In the genomic region with DNA sequence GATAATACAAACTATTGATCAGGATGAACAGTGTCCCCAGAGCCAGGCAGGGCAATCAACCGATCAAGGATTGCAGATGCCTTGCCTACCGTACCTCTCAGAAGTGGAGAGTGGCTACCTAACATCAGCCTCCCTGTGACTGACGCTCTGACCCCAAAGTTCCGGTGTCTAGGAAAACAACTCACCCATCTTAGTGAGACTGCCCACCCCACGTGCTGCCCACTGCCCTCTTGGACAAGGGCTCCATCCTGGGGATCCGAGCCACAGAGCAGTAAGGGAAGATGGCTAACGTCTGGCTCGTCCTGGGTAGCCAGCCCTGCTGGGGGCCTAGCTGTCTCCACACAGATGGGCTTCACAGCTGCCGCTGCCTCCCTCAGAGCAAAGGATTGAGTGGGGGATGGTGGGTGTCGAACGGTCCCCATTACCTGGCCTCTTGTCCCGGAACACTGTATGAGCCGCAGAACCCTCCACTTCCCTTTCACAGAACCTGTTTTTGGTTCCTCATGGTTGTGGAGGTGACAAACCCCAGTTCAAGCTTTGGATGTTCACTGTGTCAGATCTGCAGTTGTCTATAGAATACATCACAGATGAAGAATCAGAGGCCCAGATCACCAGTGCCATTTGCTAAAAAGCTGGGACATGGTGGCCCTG, we compare ENCODE assay signal across 20 mouse cellular contexts. TPM values are rescaled to one million over a fixed set of nuclear protein-coding genes. Genes with fewer than 3 reads are reported as not detected.
A peak's percentile ranks its signal among the peaks of the same experiment; 100 is the strongest.
DNase-seq lines count a peak whose midpoint lies in the region; ATAC-seq and TF ChIP-seq lines count a peak whose summit lies in the region.
"Had no signal": no experiment of that assay in that cellular context is flagged by ENCODE, and none has a peak within 500 bp of the region (broad histone marks: within the 10 kb centered on the region; RNA-seq: fewer than 3 reads in every experiment).

No protein-coding gene starts in this region.

- no peak overlapping the region for H3K4me3 ChIP-seq in forebrain, embryonic 14.5 days (ENCODE audit: low read depth, low read length)
- no peak overlapping the region for H3K4me3 ChIP-seq in forebrain, embryonic 11.5 days (ENCODE audit: low read depth, low read length)
- H3K4me3 ChIP-seq in lung, embryonic 14.5 days (ENCODE audit: low read depth, low read length), result no peak overlapping the region
- no peak overlapping the region for H3K4me3 ChIP-seq in CH12.LX (replicated peaks in 1 of 3; ENCODE audit: low read depth in 2 of 3, low read length in 2 of 3, poor library complexity in 1 of 3)
- 0 out of 2 replicates have a peak overlapping the region, but pooled peaks have one; percentile 9 for H3K4me3 ChIP-seq in embryonic facial prominence, embryonic 10.5 days
- H3K4me3 ChIP-seq: heart, adult 2 months; hindbrain, embryonic 15.5 days; midbrain, embryonic 15.5 days had no signal

- no peak overlapping the region for H3K4me2 ChIP-seq in forebrain, embryonic 14.5 days (ENCODE audit: low read length)
- H3K4me2 ChIP-seq in forebrain, embryonic 11.5 days (ENCODE audit: low read depth, low read length, severe bottlenecking), result no peak overlapping the region
- no peak overlapping the region for H3K4me2 ChIP-seq in lung, embryonic 14.5 days
- H3K4me2 ChIP-seq in CH12.LX (ENCODE audit: insufficient read depth, low read depth, poor library complexity, severe bottlenecking), result no peak overlapping the region
- H3K4me2 ChIP-seq: hindbrain, embryonic 15.5 days; midbrain, embryonic 15.5 days had no signal

- no peak for TF ChIP-seq RAD21 in CH12.LX (IDR thresholded peaks at IDR 0.05; ENCODE audit: low read depth, low read length)

- H3K9me3 ChIP-seq in forebrain, embryonic 14.5 days (replicated peaks; ENCODE audit: control insufficient read depth, low read length), result no peaks in the 10 kb centered on the region
- no peaks in the 10 kb centered on the region for H3K9me3 ChIP-seq in forebrain, embryonic 11.5 days (ENCODE audit: control insufficient read depth, low read length)
- no peaks in the 10 kb centered on the region for H3K9me3 ChIP-seq in lung, embryonic 14.5 days (ENCODE audit: low read depth, low read length)
- no peaks in the 10 kb centered on the region for H3K9me3 ChIP-seq in CH12.LX (replicated peaks; ENCODE audit: low read length)
- no peaks in the 10 kb centered on the region for H3K9me3 ChIP-seq in embryonic facial prominence, embryonic 10.5 days
- H3K9me3 ChIP-seq: hindbrain, embryonic 15.5 days; midbrain, embryonic 15.5 days had no signal

- 69% methylated on average over 13 of the region's 13 CpGs for WGBS in forebrain, embryonic 14.5 days
- WGBS in forebrain, embryonic 11.5 days, result 74% methylated on average over 13 of the region's 13 CpGs
- 64% methylated on average over 13 of the region's 13 CpGs for WGBS in lung, embryonic 14.5 days
- 69% methylated on average over 13 of the region's 13 CpGs for WGBS in embryonic facial prominence, embryonic 10.5 days

- in situ Hi-C loops in CH12.LX (cut with MboI; ENCODE audit: low pct_ligation_motif_present, low pct_unique_long_range_greater_than_20kb, low sequenced_read_pairs), result loop anchor here (5.0 kb wide), 2 partner anchors 37 to 242 kb away; no protein-coding TSS in a partner anchor

- no peak for TF ChIP-seq CTCF in lung, embryonic 14.5 days (IDR thresholded peaks at IDR 0.05; ENCODE audit: low read depth)
- TF ChIP-seq CTCF in CH12.LX (conservative IDR thresholded peaks at IDR 0.05 in 1 of 2, IDR thresholded peaks at IDR 0.05 in 1 of 2; ENCODE audit: low read depth in 2 of 2, low read length in 2 of 2), result no peak

- no peak for TF ChIP-seq POLR2A in CH12.LX (IDR thresholded peaks at IDR 0.05; ENCODE audit: low read depth, low read length)

- peaks cover 27% of the 10 kb centered on the region; the same call in 1 of the 2 replicates for H3K4me1 ChIP-seq in forebrain, embryonic 14.5 days (ENCODE audit: control insufficient read depth, insufficient read depth, low read length)
- H3K4me1 ChIP-seq in forebrain, embryonic 11.5 days (replicated peaks; ENCODE audit: control insufficient read depth, insufficient read depth, low read length), result peaks cover 14% of the 10 kb centered on the region
- H3K4me1 ChIP-seq in lung, embryonic 14.5 days (ENCODE audit: insufficient read depth), result peaks cover 27% of the 10 kb centered on the region
- peaks cover 5 to 48% of the 10 kb centered on the region in 2 experiments for H3K4me1 ChIP-seq in CH12.LX (ENCODE audit: control insufficient read depth in 1 of 2, insufficient read depth in 2 of 2)
- peaks cover 50% of the 10 kb centered on the region for H3K4me1 ChIP-seq in embryonic facial prominence, embryonic 10.5 days

- H3K36me3 ChIP-seq in forebrain, embryonic 14.5 days (ENCODE audit: control insufficient read depth, insufficient read depth, low read length), result no peaks in the 10 kb centered on the region
- H3K36me3 ChIP-seq in forebrain, embryonic 11.5 days (ENCODE audit: control insufficient read depth, insufficient read depth, low read length), result no peaks in the 10 kb centered on the region
- H3K36me3 ChIP-seq in lung, embryonic 14.5 days (ENCODE audit: insufficient read depth), result peaks cover 13% of the 10 kb centered on the region; the same call in 1 of the 2 replicates
- no peaks in the 10 kb centered on the region for H3K36me3 ChIP-seq in CH12.LX (replicated peaks in 1 of 2; ENCODE audit: control insufficient read depth in 1 of 2, insufficient read depth in 1 of 2, low read length in 1 of 2)
- no peaks in the 10 kb centered on the region for H3K36me3 ChIP-seq in embryonic facial prominence, embryonic 10.5 days (replicated peaks)
- H3K36me3 ChIP-seq: hindbrain, embryonic 15.5 days; midbrain, embryonic 15.5 days had no signal

- no peak overlapping the region for H3K27ac ChIP-seq in forebrain, embryonic 14.5 days (ENCODE audit: low read depth, low read length)
- no peak overlapping the region for H3K27ac ChIP-seq in forebrain, embryonic 11.5 days (ENCODE audit: low read depth, low read length)
- H3K27ac ChIP-seq in lung, embryonic 14.5 days (ENCODE audit: low read depth), result peak overlapping the region; percentile 86; the same call in 1 of the 2 replicates
- H3K27ac ChIP-seq in CH12.LX (ENCODE audit: insufficient read depth, low read depth), result no peak overlapping the region
- peak overlapping the region; percentile 14; the same call in 1 of the 2 replicates for H3K27ac ChIP-seq in embryonic facial prominence, embryonic 10.5 days (replicated peaks)
- H3K27ac ChIP-seq: hindbrain, embryonic 15.5 days; liver, embryonic 14.5 days; midbrain, embryonic 15.5 days had no signal

- 0 out of 2 replicates have a peak overlapping the region, but pooled peaks have one; percentile 30 for H3K9ac ChIP-seq in forebrain, embryonic 14.5 days (ENCODE audit: low read length)
- H3K9ac ChIP-seq in forebrain, embryonic 11.5 days (ENCODE audit: low read length), result no peak overlapping the region
- no peak overlapping the region for H3K9ac ChIP-seq in lung, embryonic 14.5 days
- H3K9ac ChIP-seq in CH12.LX (ENCODE audit: insufficient read depth, low read depth), result no peak overlapping the region
- H3K9ac ChIP-seq: hindbrain, embryonic 15.5 days; liver, embryonic 14.5 days; midbrain, embryonic 15.5 days had no signal

- no peaks in the 10 kb centered on the region for H3K79me2 ChIP-seq in CH12.LX (replicated peaks; ENCODE audit: control insufficient read depth, extremely low read depth, insufficient read depth, poor library complexity, severe bottlenecking)

- peak; percentile 61 for TF ChIP-seq EP300 in CH12.LX (IDR thresholded peaks at IDR 0.05; ENCODE audit: low read length)

- ATAC-seq in forebrain, embryonic 14.5 days, result no peak
- no peak for ATAC-seq in forebrain, embryonic 11.5 days (replicated peaks; ENCODE audit: low FRiP score)
- ATAC-seq in lung, embryonic 14.5 days (ENCODE audit: insufficient read depth), result no peak
- no peak for ATAC-seq in CD4-positive, CD25-positive, alpha-beta regulatory T cell, adult 4 months
- ATAC-seq: midbrain, embryonic 15.5 days; Patski had no signal

- dilution Hi-C loops in CH12.LX (cut with MboI; ENCODE audit: extremely low pct_ligation_motif_present, extremely low pct_unique_long_range_greater_than_20kb, low sequenced_read_pairs), result no loop called here

- no peak for DNase-seq in forebrain, embryonic 14.5 days (ENCODE audit: low spot score)
- DNase-seq in forebrain, embryonic 11.5 days (ENCODE audit: low spot score), result no peak
- DNase-seq in lung, embryonic 14.5 days, result no peak
- DNase-seq in lung, postnatal 4 days, result no peak
- DNase-seq in CH12.LX (ENCODE audit: extremely low read depth), result peak; percentile 64
- no peak for DNase-seq in embryonic facial prominence, embryonic 10.5 days (ENCODE audit: low spot score)
- no peak for DNase-seq in Muller cell, postnatal 12 days (ENCODE audit: inconsistent ontology term)
- DNase-seq: adrenal gland, adult 2 months; cerebellum, postnatal 14 days; layer of hippocampus, adult 9-11 months; left cerebral cortex, postnatal 4 days; right cerebral cortex, postnatal 14 days; thymus, postnatal 36 days had no signal

- H3K27me3 ChIP-seq in forebrain, embryonic 14.5 days (replicated peaks; ENCODE audit: control insufficient read depth, insufficient read depth, low read length), result no peaks in the 10 kb centered on the region
- peaks cover 5% of the 10 kb centered on the region; the same call in 1 of the 2 replicates for H3K27me3 ChIP-seq in forebrain, embryonic 11.5 days (ENCODE audit: control insufficient read depth, insufficient read depth, low read length)
- H3K27me3 ChIP-seq in lung, embryonic 14.5 days (ENCODE audit: insufficient read depth, low read length), result no peaks in the 10 kb centered on the region
- peaks cover 23% of the 10 kb centered on the region for H3K27me3 ChIP-seq in CH12.LX (replicated peaks)
- peaks cover 28% of the 10 kb centered on the region for H3K27me3 ChIP-seq in embryonic facial prominence, embryonic 10.5 days (replicated peaks; ENCODE audit: low read depth, poor library complexity, severe bottlenecking)
- H3K27me3 ChIP-seq: hindbrain, embryonic 15.5 days; midbrain, embryonic 15.5 days; Patski had no signal

RNA-seq across cellular contexts. Expression of a gene that starts 5.1 kb away (rescaled TPM):
- polyA plus RNA-seq in forebrain, embryonic 14.5 days (2014; fragmentation: Nextera tagmentation; extraction: Ambion mirVana), result 5.7 and 9.8 TPM in 2 replicates
- polyA plus RNA-seq in forebrain, embryonic 11.5 days (2014; fragmentation: Nextera tagmentation; extraction: Ambion mirVana), result 12.5 and 13.3 TPM in 2 replicates
- polyA plus RNA-seq in lung, embryonic 14.5 days (2014; fragmentation: Nextera tagmentation; extraction: Ambion mirVana), result 114 and 127 TPM in 2 replicates
- total RNA-seq in CH12.LX (2012; rRNA removed) (not detected in 2 replicates), CH12.LX (2014; rRNA removed) (not detected in 2 replicates)
- polyA plus RNA-seq in CH12.LX (2012; ENCODE audit: insufficient read length, low read depth), result not detected in 2 replicates
- polyA plus RNA-seq in embryonic facial prominence, embryonic 10.5 days (2016; fragmentation: Nextera tagmentation; extraction: Ambion mirVana), result 29.7 and 30.5 TPM in 2 replicates
- not detected for polyA plus RNA-seq in CD4-positive, CD25-positive, alpha-beta regulatory T cell, adult 4 months (2017; shearing (Covaris generic))

RNA-seq across cellular contexts. Expression of a gene that starts 9.5 kb away (rescaled TPM):
- 167 and 205 TPM in 2 replicates for polyA plus RNA-seq in forebrain, embryonic 14.5 days (2014; fragmentation: Nextera tagmentation; extraction: Ambion mirVana)
- polyA plus RNA-seq in forebrain, embryonic 11.5 days (2014; fragmentation: Nextera tagmentation; extraction: Ambion mirVana), result 76.0 and 88.3 TPM in 2 replicates
- polyA plus RNA-seq in lung, embryonic 14.5 days (2014; fragmentation: Nextera tagmentation; extraction: Ambion mirVana), result 13.5 and 14.7 TPM in 2 replicates
- total RNA-seq in CH12.LX (2012; rRNA removed) (1.3 and 3.0 TPM in 2 replicates), CH12.LX (2014; rRNA removed) (0.35 and 0.38 TPM in 2 replicates)
- polyA plus RNA-seq in CH12.LX (2012; ENCODE audit: insufficient read length, low read depth), result 0.97 and 1.9 TPM in 2 replicates
- 24.8 and 28.9 TPM in 2 replicates for polyA plus RNA-seq in embryonic facial prominence, embryonic 10.5 days (2016; fragmentation: Nextera tagmentation; extraction: Ambion mirVana)
- polyA plus RNA-seq in CD4-positive, CD25-positive, alpha-beta regulatory T cell, adult 4 months (2017; shearing (Covaris generic)), result not detected

RNA-seq across cellular contexts. Expression of a gene that starts 12.5 kb away (rescaled TPM):
- polyA plus RNA-seq in forebrain, embryonic 14.5 days (2014; fragmentation: Nextera tagmentation; extraction: Ambion mirVana), result 46.6 and 51.3 TPM in 2 replicates
- polyA plus RNA-seq in forebrain, embryonic 11.5 days (2014; fragmentation: Nextera tagmentation; extraction: Ambion mirVana), result 36.1 and 43.5 TPM in 2 replicates
- polyA plus RNA-seq in lung, embryonic 14.5 days (2014; fragmentation: Nextera tagmentation; extraction: Ambion mirVana), result 243 and 265 TPM in 2 replicates
- total RNA-seq in CH12.LX (2012; rRNA removed) (25.6 and 29.1 TPM in 2 replicates), CH12.LX (2014; rRNA removed) (not detected in 2 replicates)
- polyA plus RNA-seq in CH12.LX (2012; ENCODE audit: insufficient read length, low read depth), result 3.7 and 4.1 TPM in 2 replicates
- polyA plus RNA-seq in embryonic facial prominence, embryonic 10.5 days (2016; fragmentation: Nextera tagmentation; extraction: Ambion mirVana), result 75.5 and 79.3 TPM in 2 replicates
- polyA plus RNA-seq in CD4-positive, CD25-positive, alpha-beta regulatory T cell, adult 4 months (2017; shearing (Covaris generic)), result 10 to 100 TPM; 71.7 to 73.2 TPM
- polyA plus RNA-seq: C2C12 had no signal

RNA-seq across cellular contexts. Expression of a gene that starts 46.0 kb away (rescaled TPM):
- 0.37 and 1.2 TPM in 2 replicates for polyA plus RNA-seq in forebrain, embryonic 14.5 days (2014; fragmentation: Nextera tagmentation; extraction: Ambion mirVana)
- polyA plus RNA-seq in forebrain, embryonic 11.5 days (2014; fragmentation: Nextera tagmentation; extraction: Ambion mirVana), result 1.8 and 5.7 TPM in 2 replicates
- 4.6 and 4.7 TPM in 2 replicates for polyA plus RNA-seq in lung, embryonic 14.5 days (2014; fragmentation: Nextera tagmentation; extraction: Ambion mirVana)
- total RNA-seq in CH12.LX (2012; rRNA removed) (3.7 and 5.8 TPM in 2 replicates), CH12.LX (2014; rRNA removed) (not detected in 2 replicates)
- polyA plus RNA-seq in CH12.LX (2012; ENCODE audit: insufficient read length, low read depth), result not detected in 2 replicates
- 4.4 and 4.6 TPM in 2 replicates for polyA plus RNA-seq in embryonic facial prominence, embryonic 10.5 days (2016; fragmentation: Nextera tagmentation; extraction: Ambion mirVana)
- 1 to 10 TPM; 1.0 to 1.6 TPM for polyA plus RNA-seq in CD4-positive, CD25-positive, alpha-beta regulatory T cell, adult 4 months (2017; shearing (Covaris generic))

RNA-seq across cellular contexts. Expression of a gene that starts 56.1 kb away (rescaled TPM):
- polyA plus RNA-seq in forebrain, embryonic 14.5 days (2014; fragmentation: Nextera tagmentation; extraction: Ambion mirVana), result 88.2 and 96.2 TPM in 2 replicates
- 78.9 and 86.2 TPM in 2 replicates for polyA plus RNA-seq in forebrain, embryonic 11.5 days (2014; fragmentation: Nextera tagmentation; extraction: Ambion mirVana)
- 121 and 123 TPM in 2 replicates for polyA plus RNA-seq in lung, embryonic 14.5 days (2014; fragmentation: Nextera tagmentation; extraction: Ambion mirVana)
- total RNA-seq in CH12.LX (2012; rRNA removed) (84.2 and 99.4 TPM in 2 replicates), CH12.LX (2014; rRNA removed) (61.6 and 69.4 TPM in 2 replicates)
- 61.0 and 63.0 TPM in 2 replicates for polyA plus RNA-seq in CH12.LX (2012; ENCODE audit: insufficient read length, low read depth)
- 100 and 102 TPM in 2 replicates for polyA plus RNA-seq in embryonic facial prominence, embryonic 10.5 days (2016; fragmentation: Nextera tagmentation; extraction: Ambion mirVana)
- polyA plus RNA-seq in CD4-positive, CD25-positive, alpha-beta regulatory T cell, adult 4 months (2017; shearing (Covaris generic)), result 10 to 100 TPM; 58.4 to 71.7 TPM

Comparison
In these comparisons a context has a peak if more than half of its experiments do, and no peak if none do; other contexts are left out.
1. H3K27ac ChIP-seq: peak in lung, embryonic 14.5 days (single experiment) and embryonic facial prominence, embryonic 10.5 days (single experiment); none in forebrain, embryonic 14.5 days (single experiment), forebrain, embryonic 11.5 days (single experiment) and CH12.LX (single experiment).